Mouse (Mus musculus) gastrocnemius, adult 8-10 months (tissue): ENCODE results near the gene Rfx7. TPM values are rescaled to one million over a fixed set of nuclear protein-coding genes. Genes with fewer than 3 reads are reported as not detected.
"Not testable (repeated sequence)": the region's sequence is repeated elsewhere in the genome, so short reads cannot be mapped to it uniquely, and the experiment has no call there.

ENCODE experiments used
- DNase-seq, 2 experiments: peaks; one replicate each; pipeline ENCODE4 v3.0.0; 2022; ENCODE audit warnings: low spot score in 2 of 2
- microRNA-seq: library from miRNA; unstranded; fragments of <30 nt; microRNA quantifications from one replicate; pipeline ENCODE4 v1.2.0, GENCODE M21; 2022
- total RNA-seq, 4 experiments: library from RNA; stranded (reverse); gene quantifications; 2 replicates each; pipeline ENCODE4 v1.2.4; 2022

Gene Rfx7
- total RNA-seq, 4 experiments from 2014 or later: 17.4 to 23.3 (median 19.9) TPM

- DNase-seq: peak; percentile 69 to 85
These were observed 130.9 kb downstream of the Rfx7 start for GRCm38 (mm10) chr9:72662691-72663533.

- DNase-seq: no peak
These were observed 131.5 kb downstream of the Rfx7 start for GRCm38 (mm10) chr9:72663534-72663918.

GRCm38 (mm10) chr9:72664409-72665351 lies 132.6 kb downstream of the Rfx7 start:
- DNase-seq: no peak

GRCm38 (mm10) chr9:72665517-72665916 lies 133.5 kb downstream of the Rfx7 start:
- no peak for DNase-seq

- not testable (repeated sequence) for DNase-seq
These were observed 134.4 kb downstream of the Rfx7 start for GRCm38 (mm10) chr9:72666352-72667021.

GRCm38 (mm10) chr9:72667126-72667525 lies 135.1 kb downstream of the Rfx7 start:
- DNase-seq: no peak

GRCm38 (mm10) chr9:72669383-72669782 lies 137.3 kb downstream of the Rfx7 start:
- DNase-seq: no peak

GRCm38 (mm10) chr9:72672361-72672760 lies 140.3 kb downstream of the Rfx7 start:
- peak; percentile 74 to 76 for DNase-seq

Small RNAs within 50 kb of the gene (microRNA-seq; reads per million reads assigned to microRNA genes)
- gene Gm28010: not detected

Other genes with a start within 250 kb of the Rfx7 start
- gene Mns1, start 94.2 kb upstream of the Rfx7 start, total RNA-seq: under 1 TPM in 3 of 4 experiments, not detected in 1; 0.05 to 0.16 (median 0.08) TPM
- gene Tex9, start 40.0 kb upstream of the Rfx7 start, total RNA-seq: 1 to 10 TPM in 3 of 4 experiments, under 1 TPM in 1; 0.99 to 1.9 (median 1.4) TPM
- gene Nedd4, start 130.1 kb downstream of the Rfx7 start, total RNA-seq: 100 to 1,000 TPM; 286 to 317 (median 309) TPM